Mouse (Mus musculus): ENCODE measurements around the gene Otof.

- TF ChIP-seq CTCF (IDR thresholded peaks at IDR 0.05; ENCODE audit: low read depth, low read length) (no peak), POLR2A (IDR thresholded peaks at IDR 0.05; ENCODE audit: borderline replicate concordance, low read depth, low read length) (no peak)
Observed at GRCm38 (mm10) chr5:30490845-30491244, 29.1 kb upstream of the Otof start.

Data from bone marrow macrophage, adult 2 months (primary cell).